Mouse (Mus musculus) forebrain, embryonic 13.5 days (tissue): ENCODE measurements around the gene Cblc. TPM values are rescaled to one million over a fixed set of nuclear protein-coding genes. Genes with fewer than 3 reads are reported as not detected.

Source experiments
- polyA plus RNA-seq: library from polyadenylated mRNA; unstranded; fragments of >200 nt; fragmentation: Nextera tagmentation; extraction: Ambion mirVana; gene quantifications from 2 replicates; pipeline ENCODE4 v1.2.1, GENCODE M21; 2015

Cblc gene
- polyA plus RNA-seq, 1 experiment from 2014 or later = not detected

Other genes starting within 250 kb of the Cblc start
- gene Ppp1r37, start 233.7 kb downstream of the Cblc start, polyA plus RNA-seq = 22.4 and 23.6 TPM in 2 replicates
- gene Zfp296, start 219.5 kb downstream of the Cblc start, polyA plus RNA-seq = 0.23 and 0.35 TPM in 2 replicates
- gene Gemin7, start 219.2 kb downstream of the Cblc start, polyA plus RNA-seq = 130 TPM in 2 replicates
- gene Clasrp, start 192.3 kb downstream of the Cblc start, polyA plus RNA-seq = 54.0 and 55.7 TPM in 2 replicates
- 1.5 and 2.6 TPM in 2 replicates for gene Relb, start 167.4 kb downstream of the Cblc start, polyA plus RNA-seq
- 64.2 and 71.3 TPM in 2 replicates for gene Clptm1, start 131.8 kb downstream of the Cblc start, polyA plus RNA-seq
- gene Apoc2, start 118.9 kb downstream of the Cblc start, polyA plus RNA-seq = 0.50 TPM in 1 of 2 replicates, not detected in the other
- gene Gm44805, start 115.4 kb downstream of the Cblc start, polyA plus RNA-seq = 0.88 TPM in 1 of 2 replicates, not detected in the other
- gene Apoc4, start 115.3 kb downstream of the Cblc start, polyA plus RNA-seq = 0.08 TPM in 1 of 2 replicates, not detected in the other
- 1.2 and 1.8 TPM in 2 replicates for gene Apoc1, start 104.1 kb downstream of the Cblc start, polyA plus RNA-seq
- 118 and 125 TPM in 2 replicates for gene Apoe, start 97.6 kb downstream of the Cblc start, polyA plus RNA-seq
- 112 and 118 TPM in 2 replicates for gene Tomm40, start 81.4 kb downstream of the Cblc start, polyA plus RNA-seq
- 34.6 and 38.0 TPM in 2 replicates for gene Nectin2, start 46.3 kb downstream of the Cblc start, polyA plus RNA-seq
- 4.4 and 5.7 TPM in 2 replicates for gene Bcam, start 25.8 kb downstream of the Cblc start, polyA plus RNA-seq
- gene Bcl3, start 26.0 kb upstream of the Cblc start, polyA plus RNA-seq = 0.23 and 0.49 TPM in 2 replicates
- 2.3 and 3.9 TPM in 2 replicates for gene Gm19345, start 55.2 kb upstream of the Cblc start, polyA plus RNA-seq
- not detected in 2 replicates for gene Ceacam16, start 64.5 kb upstream of the Cblc start, polyA plus RNA-seq
- gene Ceacam19, start 91.2 kb upstream of the Cblc start, polyA plus RNA-seq = not detected in 2 replicates
- gene Pvr, start 124.4 kb upstream of the Cblc start, polyA plus RNA-seq = 4.9 and 5.1 TPM in 2 replicates
- not detected in 2 replicates for gene Igsf23, start 153.9 kb upstream of the Cblc start, polyA plus RNA-seq
- gene Ceacam20, start 168.6 kb upstream of the Cblc start, polyA plus RNA-seq = not detected in 2 replicates
- not detected in 2 replicates for gene Nlrp9b, start 194.7 kb upstream of the Cblc start, polyA plus RNA-seq